In the genomic region with DNA sequence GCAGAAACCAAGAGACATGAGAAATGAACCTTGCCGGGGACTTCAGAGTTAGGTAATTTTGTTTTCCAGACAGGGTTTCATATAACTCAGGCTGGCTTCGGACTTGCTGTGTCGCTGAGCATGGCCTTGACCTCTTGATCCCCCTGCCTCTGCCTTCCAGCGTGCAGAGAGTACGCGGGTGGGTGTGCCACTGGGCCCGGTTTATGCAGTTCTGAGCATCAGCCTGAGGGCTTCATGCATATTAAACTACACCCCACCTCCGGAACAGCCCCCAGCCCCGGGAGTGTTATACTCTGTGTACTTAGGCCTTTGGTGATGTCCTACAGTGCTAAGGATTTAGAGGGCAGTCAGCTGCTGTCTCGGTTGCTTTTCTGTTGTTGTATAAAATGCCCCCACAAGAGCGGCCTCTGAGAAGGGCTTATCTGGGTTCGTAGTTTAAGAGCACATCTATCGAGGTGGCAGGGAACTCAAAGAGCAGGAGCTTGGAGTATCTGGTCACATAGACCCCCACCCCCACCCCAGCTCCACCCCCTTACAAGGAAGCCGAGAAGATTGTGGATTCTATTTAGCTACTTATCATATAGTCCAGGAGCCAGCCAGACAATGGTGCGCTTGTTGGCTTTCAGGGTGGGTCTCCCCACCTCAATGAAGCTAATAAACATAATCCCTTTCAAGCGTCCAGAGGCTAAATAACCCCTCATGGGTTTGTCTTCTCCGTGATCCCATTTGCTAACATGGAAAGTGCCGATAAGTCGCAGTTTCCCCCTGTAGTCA, we compare ENCODE assay signal across 11 mouse cellular contexts.
DNase-seq lines count a peak whose midpoint lies in the region; ATAC-seq and TF ChIP-seq lines count a peak whose summit lies in the region.
"Had no signal": no experiment of that assay in that cellular context is flagged by ENCODE, and none has a peak within 500 bp of the region (broad histone marks: within the 10 kb centered on the region; RNA-seq: fewer than 3 reads in every experiment).

No protein-coding gene starts in this region.

- H3K27me3 ChIP-seq in forebrain, embryonic 12.5 days, result no peaks in the 10 kb centered on the region
- H3K27me3 ChIP-seq in forebrain, embryonic 15.5 days, result no peaks in the 10 kb centered on the region
- no peaks in the 10 kb centered on the region for H3K27me3 ChIP-seq in lung, embryonic 14.5 days (ENCODE audit: insufficient read depth, low read length)
- H3K27me3 ChIP-seq in midbrain, embryonic 13.5 days, result no peaks in the 10 kb centered on the region; the same call in none of the 2 replicates

- TF ChIP-seq POLR2A in lung, adult 2 months (IDR thresholded peaks at IDR 0.05; ENCODE audit: borderline replicate concordance, extremely low read depth, low read depth, low read length), result no peak

- H3K9me3 ChIP-seq in forebrain, embryonic 12.5 days, result peaks cover 3% of the 10 kb centered on the region; the same call in 1 of the 2 replicates
- H3K9me3 ChIP-seq in forebrain, embryonic 15.5 days, result no peaks in the 10 kb centered on the region
- no peaks in the 10 kb centered on the region for H3K9me3 ChIP-seq in lung, embryonic 14.5 days (ENCODE audit: low read depth, low read length)
- H3K9me3 ChIP-seq in midbrain, embryonic 13.5 days, result 0 out of 2 replicates have a peak, but pooled peaks cover 2% of the 10 kb centered on the region

- H3K4me3 ChIP-seq in forebrain, embryonic 12.5 days (replicated peaks), result no peak overlapping the region
- H3K4me3 ChIP-seq in forebrain, embryonic 15.5 days, result no peak overlapping the region
- H3K4me3 ChIP-seq in lung, embryonic 14.5 days (ENCODE audit: low read depth, low read length), result no peak overlapping the region
- no peak overlapping the region for H3K4me3 ChIP-seq in midbrain, embryonic 13.5 days (replicated peaks)
- no peak overlapping the region for H3K4me3 ChIP-seq in lung, adult 2 months (replicated peaks; ENCODE audit: extremely low read depth, low read depth, low read length)
- H3K4me3 ChIP-seq: myocyte had no signal

- H3K9ac ChIP-seq in forebrain, embryonic 12.5 days, result no peak overlapping the region
- no peak overlapping the region for H3K9ac ChIP-seq in forebrain, embryonic 15.5 days (replicated peaks)
- H3K9ac ChIP-seq in lung, embryonic 14.5 days, result no peak overlapping the region
- H3K9ac ChIP-seq in midbrain, embryonic 13.5 days (replicated peaks), result no peak overlapping the region

- 0 out of 2 replicates have a peak, but pooled peaks have one; percentile 20 for ATAC-seq in forebrain, embryonic 12.5 days (ENCODE audit: low FRiP score)
- ATAC-seq in forebrain, embryonic 15.5 days (replicated peaks), result no peak
- ATAC-seq in lung, embryonic 14.5 days (ENCODE audit: insufficient read depth), result peak; percentile 49; the same call in 1 of the 2 replicates
- ATAC-seq in midbrain, embryonic 13.5 days, result peak; percentile 76
- ATAC-seq: forebrain, embryonic 16.5 days had no signal

- peaks cover 25% of the 10 kb centered on the region for H3K4me1 ChIP-seq in forebrain, embryonic 12.5 days
- H3K4me1 ChIP-seq in forebrain, embryonic 15.5 days, result no peaks in the 10 kb centered on the region
- peaks cover 5% of the 10 kb centered on the region; the same call in 1 of the 2 replicates for H3K4me1 ChIP-seq in lung, embryonic 14.5 days (ENCODE audit: insufficient read depth)
- peaks cover 29% of the 10 kb centered on the region for H3K4me1 ChIP-seq in midbrain, embryonic 13.5 days (replicated peaks)
- no peaks in the 10 kb centered on the region for H3K4me1 ChIP-seq in lung, adult 2 months (ENCODE audit: control insufficient read depth, insufficient read depth, low read length)

- DNase-seq in lung, embryonic 14.5 days, result no peak
- no peak for DNase-seq in lung, postnatal 10 days
- DNase-seq in forelimb bud, embryonic 11.5 days (ENCODE audit: low read depth, low spot score), result peak; percentile 29
- DNase-seq in lung, adult 2 months, result no peak
- DNase-seq in right cerebral cortex, adult 18-20 months, result no peak

- no peak overlapping the region for H3K27ac ChIP-seq in forebrain, embryonic 12.5 days
- no peak overlapping the region for H3K27ac ChIP-seq in forebrain, embryonic 15.5 days (replicated peaks)
- H3K27ac ChIP-seq in lung, embryonic 14.5 days (ENCODE audit: low read depth), result no peak overlapping the region
- peak overlapping the region; percentile 61 for H3K27ac ChIP-seq in midbrain, embryonic 13.5 days
- H3K27ac ChIP-seq: stomach, postnatal 0 days had no signal

- WGBS in forebrain, embryonic 12.5 days, result 45% methylated on average over 19 of the region's 19 CpGs
- 53% methylated on average over 19 of the region's 19 CpGs for WGBS in forebrain, embryonic 15.5 days
- WGBS in lung, embryonic 14.5 days, result 34% methylated on average over 19 of the region's 19 CpGs
- WGBS in midbrain, embryonic 13.5 days, result 23% methylated on average over 19 of the region's 19 CpGs
- 60% methylated on average over 19 of the region's 19 CpGs for WGBS in lung, adult 2 months

- no peak for TF ChIP-seq CTCF in lung, embryonic 14.5 days (IDR thresholded peaks at IDR 0.05; ENCODE audit: low read depth)
- no peak for TF ChIP-seq CTCF in lung, adult 2 months (IDR thresholded peaks at IDR 0.05; ENCODE audit: insufficient read depth, low read length)

- H3K4me2 ChIP-seq in forebrain, embryonic 12.5 days, result no peak overlapping the region
- H3K4me2 ChIP-seq in forebrain, embryonic 15.5 days (replicated peaks), result no peak overlapping the region
- no peak overlapping the region for H3K4me2 ChIP-seq in lung, embryonic 14.5 days
- H3K4me2 ChIP-seq in midbrain, embryonic 13.5 days (replicated peaks), result no peak overlapping the region

- H3K36me3 ChIP-seq in forebrain, embryonic 12.5 days (replicated peaks), result no peaks in the 10 kb centered on the region; the same call in 1 of the 2 replicates
- H3K36me3 ChIP-seq in forebrain, embryonic 15.5 days, result no peaks in the 10 kb centered on the region
- no peaks in the 10 kb centered on the region for H3K36me3 ChIP-seq in lung, embryonic 14.5 days (ENCODE audit: insufficient read depth)
- H3K36me3 ChIP-seq in midbrain, embryonic 13.5 days, result no peaks in the 10 kb centered on the region; the same call in 1 of the 2 replicates
